Mouse (Mus musculus) G1E-ER4 (cell line): Measurements from ENCODE around the gene Sh3kbp1. TPM values are rescaled to one million over a fixed set of nuclear protein-coding genes. Genes with fewer than 3 reads are reported as not detected.

Experiments
- GATA1 ChIP-seq: IDR thresholded peaks from one replicate; pipeline ENCODE4 v1.8.0; 2012; ENCODE audit warnings: low read length, inconsistent platforms
- polyA plus RNA-seq: library from polyadenylated mRNA; stranded (reverse); fragments of >175 nt; gene quantifications from 2 replicates; pipeline ENCODE4 v1.2.3, GENCODE M21; 2012

Gene Sh3kbp1
- polyA plus RNA-seq = 6.9 and 7.6 TPM in 2 replicates

GRCm38 (mm10) chrX:159626907-159627587 is at the start of gene Sh3kbp1:
Sh3kbp1 (plus strand) TSS chrX:159627272.
- TF ChIP-seq GATA1 = no peak

- no peak for TF ChIP-seq GATA1
Observed at GRCm38 (mm10) chrX:159591633-159592032, 35.4 kb upstream of the Sh3kbp1 start.

- no peak for TF ChIP-seq GATA1
Observed at GRCm38 (mm10) chrX:159597502-159597901, 29.6 kb upstream of the Sh3kbp1 start.

DNA sequence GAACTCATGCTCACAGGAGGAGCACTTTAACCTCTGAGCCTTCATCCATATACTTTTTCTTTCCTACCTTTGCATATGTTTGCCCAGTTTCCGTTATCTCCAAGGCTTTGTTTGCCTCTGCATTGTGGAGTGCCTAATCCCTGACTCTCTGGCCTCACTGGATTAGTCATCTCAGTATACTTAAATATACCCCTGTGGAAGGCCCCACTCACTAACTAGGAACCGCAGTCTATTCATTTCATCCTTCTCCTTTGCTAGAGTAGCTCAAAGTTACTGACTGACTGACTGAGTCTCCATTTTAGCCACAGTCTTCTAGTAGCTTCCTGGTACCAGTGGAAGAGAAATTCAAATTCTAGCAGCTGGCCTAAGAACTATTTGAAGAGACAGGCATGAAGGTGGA is 22.2 kb upstream of the Sh3kbp1 start:
- TF ChIP-seq GATA1 = no peak

DNA sequence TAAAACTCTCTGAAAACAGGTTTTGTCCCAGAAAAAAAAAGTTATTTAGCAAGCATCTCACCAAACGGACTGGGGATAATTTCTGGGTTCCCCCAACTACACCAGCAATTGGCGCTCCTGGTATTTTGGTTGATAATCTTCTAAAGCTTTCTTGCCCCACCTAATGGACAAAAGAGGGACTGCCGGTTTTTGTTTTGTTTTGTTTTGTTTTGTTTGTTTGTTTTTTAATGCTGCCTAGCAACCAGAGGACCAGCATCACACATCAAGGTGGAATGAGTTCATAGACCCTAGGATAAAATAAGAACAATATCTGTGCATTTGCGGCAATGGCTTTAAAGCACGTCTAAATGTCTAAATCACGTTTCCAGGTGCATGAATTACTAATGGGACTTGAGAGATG is 20.1 kb upstream of the Sh3kbp1 start:
- TF ChIP-seq GATA1 = no peak

DNA sequence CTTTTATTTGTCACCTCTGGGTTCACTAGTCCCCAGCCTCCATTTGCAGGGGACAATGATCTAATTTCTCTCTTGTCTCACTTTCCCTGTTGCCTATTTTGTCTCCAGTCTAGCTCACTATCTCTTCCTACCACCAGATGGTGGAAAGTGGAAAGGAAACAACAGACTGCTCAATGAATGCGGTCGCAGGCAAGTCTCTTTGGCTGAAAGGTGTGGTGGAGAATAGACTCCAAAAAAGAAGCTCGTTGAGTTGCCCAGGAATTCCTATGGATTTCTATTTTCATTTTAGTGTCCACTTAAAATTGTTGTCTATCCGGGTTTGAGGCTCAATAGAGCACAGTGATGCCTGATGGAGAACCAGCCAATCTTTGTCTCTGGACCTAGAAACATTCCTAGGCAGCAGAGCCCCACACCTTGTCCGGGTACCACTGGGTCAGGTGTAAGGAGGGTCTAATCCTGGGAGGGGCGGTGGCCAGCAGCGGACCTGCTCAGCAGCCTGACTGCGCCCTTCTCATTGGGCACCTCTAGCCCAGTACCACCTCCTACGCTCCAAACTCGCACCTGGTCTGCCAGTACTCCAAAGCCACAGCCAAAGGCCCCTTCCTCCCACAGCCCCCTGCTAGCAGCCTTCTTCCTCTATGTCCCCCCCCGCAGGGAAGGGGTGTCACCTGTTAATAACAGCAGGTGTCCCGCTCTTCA is 715 bp upstream of the Sh3kbp1 start:
- no peak for TF ChIP-seq GATA1

GRCm38 (mm10) chrX:159627588-159628566 is 805 bp downstream of the Sh3kbp1 start:
- no peak for TF ChIP-seq GATA1

DNA sequence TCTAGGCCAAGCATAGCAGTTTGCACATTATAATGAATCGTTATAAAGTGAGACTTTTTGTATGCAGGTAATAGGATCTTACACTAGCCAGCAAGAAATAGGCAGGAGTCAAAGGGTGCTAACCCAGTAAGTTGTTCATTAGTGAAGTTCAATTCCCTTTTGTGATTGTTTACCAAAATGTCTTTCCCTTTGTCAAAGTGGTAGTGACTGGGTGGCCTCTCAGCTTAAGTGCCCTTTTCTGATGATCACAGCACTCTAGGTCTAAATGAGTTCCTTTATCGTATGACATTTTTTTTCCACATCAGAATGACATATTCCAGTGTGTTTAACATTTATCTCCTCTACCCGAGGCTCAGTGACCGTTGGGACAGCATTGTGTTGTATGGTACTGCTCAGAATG is 1.6 kb downstream of the Sh3kbp1 start:
- no peak for TF ChIP-seq GATA1

GRCm38 (mm10) chrX:159629203-159629602 is 2.1 kb downstream of the Sh3kbp1 start:
- no peak for TF ChIP-seq GATA1

DNA sequence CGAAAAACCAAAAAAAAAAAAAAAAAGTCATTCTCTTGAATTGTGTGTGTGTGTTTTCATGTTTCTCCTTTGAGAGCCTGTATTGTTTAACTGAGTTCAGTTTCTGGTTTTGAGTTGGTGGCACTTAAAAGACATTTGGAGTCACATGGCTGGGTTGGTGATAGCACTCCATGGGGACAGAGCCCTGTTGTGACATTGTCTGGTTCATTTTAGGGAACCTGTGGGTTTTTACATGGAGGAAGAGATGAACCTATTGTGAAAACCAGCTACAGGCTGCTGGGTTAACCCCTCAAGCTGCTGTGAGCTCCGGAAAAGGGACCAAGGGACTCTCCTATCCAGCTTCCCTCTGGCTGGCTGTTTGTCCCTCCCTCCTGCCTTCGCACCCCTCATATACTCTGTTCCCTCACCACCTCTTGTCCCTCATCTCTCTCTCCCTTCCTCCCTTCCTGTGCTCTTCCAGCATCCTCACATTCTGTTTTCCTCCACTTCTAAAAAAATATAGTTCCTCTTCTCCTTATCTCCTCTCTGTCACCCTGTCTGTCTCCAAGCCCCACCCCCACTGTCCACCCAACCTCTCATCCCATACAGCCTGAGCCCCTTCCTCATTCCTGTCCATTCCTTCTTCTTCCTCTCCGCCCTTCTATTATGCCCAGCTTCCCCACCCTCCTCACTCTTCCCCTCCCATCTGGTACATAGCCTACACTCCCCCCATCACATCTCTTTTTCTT is 11.6 kb downstream of the Sh3kbp1 start:
- no peak for TF ChIP-seq GATA1

GRCm38 (mm10) chrX:159639991-159640390 is 12.9 kb downstream of the Sh3kbp1 start:
- TF ChIP-seq GATA1 = peak; percentile 27

- TF ChIP-seq GATA1 = no peak
Observed at GRCm38 (mm10) chrX:159645314-159645713, 18.2 kb downstream of the Sh3kbp1 start.

- TF ChIP-seq GATA1 = no peak
Observed at GRCm38 (mm10) chrX:159647564-159647963, 20.5 kb downstream of the Sh3kbp1 start.

GRCm38 (mm10) chrX:159648598-159648997 is 21.5 kb downstream of the Sh3kbp1 start:
- TF ChIP-seq GATA1 = no peak

- TF ChIP-seq GATA1 = no peak
Observed at GRCm38 (mm10) chrX:159650130-159650678, 23.1 kb downstream of the Sh3kbp1 start.
